Comparison of ENCODE assay signal across 9 mouse cellular contexts in the genomic region with DNA sequence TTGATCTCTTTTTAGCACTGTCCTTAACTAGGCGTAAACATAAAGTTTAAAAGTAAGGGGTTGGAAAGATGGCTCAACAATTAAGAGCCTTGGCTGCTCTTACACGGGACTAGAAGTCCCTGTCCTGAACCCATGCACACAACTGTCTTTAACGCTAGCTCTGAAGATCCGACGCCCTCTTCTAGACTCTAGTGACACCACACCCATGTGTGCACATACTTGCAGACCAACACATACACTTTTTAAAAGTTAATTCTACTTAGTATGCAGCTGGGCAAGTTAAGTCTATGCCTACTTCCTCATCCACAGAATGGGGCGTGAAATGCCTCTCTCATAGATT. TPM values are rescaled to one million over a fixed set of nuclear protein-coding genes. Genes with fewer than 3 reads are reported as not detected.
A peak's percentile ranks its signal among the peaks of the same experiment; 100 is the strongest.
DNase-seq lines count a peak whose midpoint lies in the region; ATAC-seq and TF ChIP-seq lines count a peak whose summit lies in the region.
"Had no signal": no experiment of that assay in that cellular context is flagged by ENCODE, and none has a peak within 500 bp of the region (broad histone marks: within the 10 kb centered on the region; RNA-seq: fewer than 3 reads in every experiment).

No protein-coding gene starts in this region.

- 56% methylated on average over 6 of the region's 6 CpGs for WGBS in liver, embryonic 13.5 days (ENCODE audit: insufficient replicate concordance)
- 89% methylated on average over 6 of the region's 6 CpGs for WGBS in hindbrain, postnatal 0 days
- 90% methylated on average over 6 of the region's 6 CpGs for WGBS in neural tube, embryonic 15.5 days

- H3K4me2 ChIP-seq in liver, embryonic 13.5 days = peak overlapping the region; percentile 88
- H3K4me2 ChIP-seq in hindbrain, postnatal 0 days (ENCODE audit: low read depth, low read length) = peak overlapping the region; percentile 73
- H3K4me2 ChIP-seq in neural tube, embryonic 15.5 days = peak overlapping the region; percentile 74

- no peaks in the 10 kb centered on the region for H3K36me3 ChIP-seq in liver, embryonic 13.5 days
- H3K36me3 ChIP-seq in hindbrain, postnatal 0 days (ENCODE audit: insufficient read depth, low read length) = no peaks in the 10 kb centered on the region
- H3K36me3 ChIP-seq in neural tube, embryonic 15.5 days = peaks cover 2% of the 10 kb centered on the region; the same call in 1 of the 2 replicates

- H3K4me3 ChIP-seq in gastrocnemius, adult 2 months = no peak overlapping the region
- peak overlapping the region; percentile 67 for H3K4me3 ChIP-seq in liver, embryonic 13.5 days (replicated peaks)
- H3K4me3 ChIP-seq in hindbrain, postnatal 0 days (ENCODE audit: low read length) = peak overlapping the region; percentile 83; the same call in 1 of the 2 replicates
- no peak overlapping the region for H3K4me3 ChIP-seq in neural tube, embryonic 15.5 days (replicated peaks)

- intact Hi-C loops in gastrocnemius, adult 2 months (cut with DNase I) = no loop called here

- peak overlapping the region; percentile 75 for H3K9ac ChIP-seq in liver, embryonic 13.5 days
- H3K9ac ChIP-seq in hindbrain, postnatal 0 days (replicated peaks; ENCODE audit: low read length) = no peak overlapping the region; the same call in 1 of the 2 replicates
- H3K9ac ChIP-seq in neural tube, embryonic 15.5 days (replicated peaks) = no peak overlapping the region

- H3K27me3 ChIP-seq in liver, embryonic 13.5 days = peaks cover 84% of the 10 kb centered on the region
- no peaks in the 10 kb centered on the region for H3K27me3 ChIP-seq in hindbrain, postnatal 0 days (ENCODE audit: insufficient read depth, low read length)
- H3K27me3 ChIP-seq in neural tube, embryonic 15.5 days (replicated peaks) = no peaks in the 10 kb centered on the region

- TF ChIP-seq CTCF in gastrocnemius, adult 2 months (IDR thresholded peaks at IDR 0.05) = no peak
- no peak for TF ChIP-seq CTCF in hindbrain, postnatal 0 days (IDR thresholded peaks at IDR 0.05; ENCODE audit: low read depth)

- no peak for ATAC-seq in liver, embryonic 13.5 days (ENCODE audit: low read depth)
- no peak for ATAC-seq in hindbrain, postnatal 0 days
- peak; percentile 16; the same call in 1 of the 2 replicates for ATAC-seq in neural tube, embryonic 15.5 days (ENCODE audit: low FRiP score)

- H3K9me3 ChIP-seq in liver, embryonic 13.5 days (replicated peaks) = no peaks in the 10 kb centered on the region
- no peaks in the 10 kb centered on the region for H3K9me3 ChIP-seq in hindbrain, postnatal 0 days (ENCODE audit: low read length)
- H3K9me3 ChIP-seq in neural tube, embryonic 15.5 days (replicated peaks) = no peaks in the 10 kb centered on the region

- DNase-seq in gastrocnemius, adult 2 months = no peak
- DNase-seq in gastrocnemius, postnatal 4 days (ENCODE audit: low spot score in 2 of 2) = no peak
- DNase-seq in liver, embryonic 13.5 days = no peak
- no peak for DNase-seq in liver
- DNase-seq in hindbrain, postnatal 0 days (ENCODE audit: low spot score) = no peak
- no peak for DNase-seq in ovary, postnatal 36 days (ENCODE audit: low spot score)
- DNase-seq in cerebellum, postnatal 10 days = no peak
- DNase-seq: lung, postnatal 36 days had no signal

- peaks cover 33% of the 10 kb centered on the region for H3K4me1 ChIP-seq in liver, embryonic 13.5 days (replicated peaks)
- peaks cover 6% of the 10 kb centered on the region for H3K4me1 ChIP-seq in hindbrain, postnatal 0 days (ENCODE audit: insufficient read depth, low read length)
- H3K4me1 ChIP-seq in neural tube, embryonic 15.5 days = peaks cover 23% of the 10 kb centered on the region

- 0 out of 2 replicates have a peak overlapping the region, but pooled peaks have one; percentile 76 for H3K27ac ChIP-seq in gastrocnemius, adult 2 months
- H3K27ac ChIP-seq in liver, embryonic 13.5 days = peak overlapping the region; percentile 85
- H3K27ac ChIP-seq in hindbrain, postnatal 0 days = peak overlapping the region; percentile 82; the same call in 1 of the 2 replicates
- H3K27ac ChIP-seq in neural tube, embryonic 15.5 days (replicated peaks) = 0 out of 2 replicates have a peak overlapping the region, but pooled peaks have one; percentile 80

RNA-seq across cellular contexts. Expression of gene Tmem136, which starts 0.6 kb away (rescaled TPM):
- total RNA-seq in gastrocnemius, adult 2 months (2021) = 1 to 10 TPM; 2.3 to 3.0 TPM
- total RNA-seq in gastrocnemius, postnatal 4 days (2021) = 1 to 10 TPM; 1.8 to 1.9 TPM
- polyA plus RNA-seq in liver, embryonic 13.5 days (2015; fragmentation: Nextera tagmentation; extraction: Ambion mirVana) = 0.64 and 0.73 TPM in 2 replicates
- total RNA-seq in hindbrain, postnatal 0 days (2014; rRNA removed) = 11.6 and 14.4 TPM in 2 replicates
- 8.4 and 8.8 TPM in 2 replicates for polyA plus RNA-seq in hindbrain, postnatal 0 days (2015; fragmentation: Nextera tagmentation; extraction: Ambion mirVana)
- 9.3 and 11.0 TPM in 2 replicates for polyA plus RNA-seq in neural tube, embryonic 15.5 days (2015; fragmentation: Nextera tagmentation; extraction: Ambion mirVana)

RNA-seq across cellular contexts. Expression of gene Arhgef12, which starts 9.9 kb away (rescaled TPM):
- 10 to 100 TPM; 41.9 to 61.9 TPM for total RNA-seq in gastrocnemius, adult 2 months (2021)
- 10 to 100 TPM; 55.7 to 56.3 TPM for total RNA-seq in gastrocnemius, postnatal 4 days (2021)
- 4.3 and 5.3 TPM in 2 replicates for polyA plus RNA-seq in liver, embryonic 13.5 days (2015; fragmentation: Nextera tagmentation; extraction: Ambion mirVana)
- total RNA-seq in hindbrain, postnatal 0 days (2014; rRNA removed) = 86.0 and 116 TPM in 2 replicates
- 14.0 and 14.9 TPM in 2 replicates for polyA plus RNA-seq in hindbrain, postnatal 0 days (2015; fragmentation: Nextera tagmentation; extraction: Ambion mirVana)
- 19.9 and 23.2 TPM in 2 replicates for polyA plus RNA-seq in neural tube, embryonic 15.5 days (2015; fragmentation: Nextera tagmentation; extraction: Ambion mirVana)

Comparison
In these comparisons a context has a peak if more than half of its experiments do, and no peak if none do; other contexts are left out.
1. H3K4me3 ChIP-seq: peak in liver, embryonic 13.5 days (single experiment) and hindbrain, postnatal 0 days (single experiment); none in gastrocnemius, adult 2 months (single experiment) and neural tube, embryonic 15.5 days (single experiment).
2. Peak in every context shown above with its lines, with median percentiles within 50 percentile points of each other: H3K27ac ChIP-seq and H3K4me2 ChIP-seq.